Mouse (Mus musculus) right cerebral cortex, postnatal 36 days (tissue): ENCODE data around the gene Atp9a.
A peak's percentile ranks its signal among the peaks of the same experiment; 100 is the strongest.

Experiments
- DNase-seq, 2 experiments: peaks; one replicate each; pipeline ENCODE4 v3.0.0; 2022; ENCODE audit warnings: low spot score in 2 of 2, mixed read lengths in 1 of 2

The Atp9a gene

GRCm38 (mm10) chr2:168740496-168740895 lies 1.7 kb downstream of the Atp9a start:
- no peak for DNase-seq

GRCm38 (mm10) chr2:168738854-168739253 lies 3.4 kb downstream of the Atp9a start:
- DNase-seq, result no peak

- no peak for DNase-seq
Measured at GRCm38 (mm10) chr2:168737878-168738277, 4.3 kb downstream of the Atp9a start.

- no peak for DNase-seq
Measured at GRCm38 (mm10) chr2:168734023-168734422, 8.2 kb downstream of the Atp9a start.

- DNase-seq, result no peak
Measured at GRCm38 (mm10) chr2:168731258-168731657, 11.0 kb downstream of the Atp9a start.

GRCm38 (mm10) chr2:168729736-168730135 lies 12.5 kb downstream of the Atp9a start:
- no peak for DNase-seq

- DNase-seq, result no peak
Measured at GRCm38 (mm10) chr2:168728045-168728444, 14.2 kb downstream of the Atp9a start.

GRCm38 (mm10) chr2:168726007-168726406 lies 16.2 kb downstream of the Atp9a start:
- DNase-seq, result peak in 1 of 2 experiments; percentile 42

- DNase-seq, result no peak
Measured at GRCm38 (mm10) chr2:168721313-168721712, 20.9 kb downstream of the Atp9a start.

GRCm38 (mm10) chr2:168719742-168720141 lies 22.5 kb downstream of the Atp9a start:
- no peak for DNase-seq

- no peak for DNase-seq
Measured at GRCm38 (mm10) chr2:168718735-168719134, 23.5 kb downstream of the Atp9a start.

- DNase-seq, result no peak
Measured at GRCm38 (mm10) chr2:168718267-168718666, 23.9 kb downstream of the Atp9a start.

- peak in 1 of 2 experiments; percentile 32 for DNase-seq
Measured at GRCm38 (mm10) chr2:168712199-168713176, 29.7 kb downstream of the Atp9a start.

- DNase-seq, result no peak
Measured at GRCm38 (mm10) chr2:168710979-168711378, 31.2 kb downstream of the Atp9a start.

- DNase-seq, result no peak
Measured at GRCm38 (mm10) chr2:168707766-168708165, 34.4 kb downstream of the Atp9a start.

- DNase-seq, result peak; percentile 54 to 62
Measured at GRCm38 (mm10) chr2:168702266-168702665, 39.9 kb downstream of the Atp9a start.

- no peak for DNase-seq
Measured at GRCm38 (mm10) chr2:168695027-168695403, 47.2 kb downstream of the Atp9a start.

- no peak for DNase-seq
Measured at GRCm38 (mm10) chr2:168694379-168695026, 47.7 kb downstream of the Atp9a start.

GRCm38 (mm10) chr2:168691774-168692173 lies 50.4 kb downstream of the Atp9a start:
- no peak for DNase-seq

GRCm38 (mm10) chr2:168687326-168687725 lies 54.9 kb downstream of the Atp9a start:
- no peak for DNase-seq

- DNase-seq, result no peak
Measured at GRCm38 (mm10) chr2:168685909-168686308, 56.3 kb downstream of the Atp9a start.

- DNase-seq, result no peak
Measured at GRCm38 (mm10) chr2:168684695-168685094, 57.5 kb downstream of the Atp9a start.
